Comparison of ENCODE assay signal across 8 mouse cellular contexts in genomic region chr2:170155089-170155740, GRCm38 (mm10). TPM values are rescaled to one million over a fixed set of nuclear protein-coding genes. Genes with fewer than 3 reads are reported as not detected.
DNase-seq lines count a peak whose midpoint lies in the region; ATAC-seq and TF ChIP-seq lines count a peak whose summit lies in the region.

No protein-coding gene starts in this region.

- no peaks in the 10 kb centered on the region for H3K36me3 ChIP-seq in C2C12 (ENCODE audit: control insufficient read depth, insufficient read depth)
- H3K36me3 ChIP-seq in heart, embryonic 15.5 days, result no peaks in the 10 kb centered on the region
- no peaks in the 10 kb centered on the region for H3K36me3 ChIP-seq in kidney, postnatal 0 days (ENCODE audit: insufficient read depth, low read length)
- no peaks in the 10 kb centered on the region for H3K36me3 ChIP-seq in lung, postnatal 0 days (ENCODE audit: insufficient read depth, low read length)

- DNase-seq in R1 (ENCODE audit: low read depth, low spot score), result peak; percentile 59
- peak; percentile 91 for DNase-seq in kidney, postnatal 0 days (ENCODE audit: low spot score)
- DNase-seq in lung, postnatal 0 days (ENCODE audit: low spot score), result peak; percentile 91
- peak; percentile 68 for DNase-seq in thymus, postnatal 4 days

- H3K9ac ChIP-seq in heart, embryonic 15.5 days, result peak overlapping the region; percentile 38
- H3K9ac ChIP-seq in kidney, postnatal 0 days (ENCODE audit: low read depth, low read length), result peak overlapping the region; percentile 18; the same call in 1 of the 2 replicates
- no peak overlapping the region for H3K9ac ChIP-seq in lung, postnatal 0 days (replicated peaks; ENCODE audit: low read depth)

- H3K27ac ChIP-seq in heart, embryonic 15.5 days, result peak overlapping the region; percentile 93
- H3K27ac ChIP-seq in kidney, postnatal 0 days, result peak overlapping the region; percentile 57; the same call in 1 of the 2 replicates
- peak overlapping the region; percentile 91 for H3K27ac ChIP-seq in lung, postnatal 0 days (ENCODE audit: low read length)
- peak overlapping the region; percentile 37; the same call in 1 of the 2 replicates for H3K27ac ChIP-seq in olfactory bulb, adult 2 months (ENCODE audit: insufficient read depth, low read depth, low read length)

- no peaks in the 10 kb centered on the region for H3K79me3 ChIP-seq in C2C12 (ENCODE audit: low read depth)

- H3K27me3 ChIP-seq in C2C12 (ENCODE audit: control insufficient read depth, insufficient read depth, insufficient read length), result no peaks in the 10 kb centered on the region
- H3K27me3 ChIP-seq in heart, embryonic 15.5 days, result no peaks in the 10 kb centered on the region
- no peaks in the 10 kb centered on the region for H3K27me3 ChIP-seq in kidney, postnatal 0 days (ENCODE audit: insufficient read depth, low read length)
- no peaks in the 10 kb centered on the region for H3K27me3 ChIP-seq in lung, postnatal 0 days (replicated peaks; ENCODE audit: insufficient read depth, low read length)

- ATAC-seq in erythroblast, adult 5-6 weeks (replicated peaks; ENCODE audit: low FRiP score, poor library complexity, severe bottlenecking), result peak; percentile 56
- ATAC-seq in heart, embryonic 15.5 days (replicated peaks; ENCODE audit: insufficient number of reproducible peaks, insufficient read depth, low FRiP score, low read depth), result peak; percentile 73
- ATAC-seq in kidney, postnatal 0 days (replicated peaks; ENCODE audit: low FRiP score, low read depth), result no peak
- peak; percentile 58 for ATAC-seq in lung, postnatal 0 days

- peak overlapping the region; percentile 65 for H3K4me2 ChIP-seq in heart, embryonic 15.5 days
- peak overlapping the region; percentile 80 for H3K4me2 ChIP-seq in kidney, postnatal 0 days (ENCODE audit: low read length)
- peak overlapping the region; percentile 69 for H3K4me2 ChIP-seq in lung, postnatal 0 days (replicated peaks; ENCODE audit: low read depth, low read length)

- no peak for TF ChIP-seq CTCF in C2C12 (IDR thresholded peaks at IDR 0.05; ENCODE audit: control insufficient read depth, insufficient read depth, insufficient read length)
- TF ChIP-seq CTCF in kidney, postnatal 0 days (IDR thresholded peaks at IDR 0.05; ENCODE audit: low read depth), result peak; percentile 53
- TF ChIP-seq CTCF in lung, postnatal 0 days (IDR thresholded peaks at IDR 0.05), result peak; percentile 53
- no peak for TF ChIP-seq CTCF in olfactory bulb, adult 2 months (IDR thresholded peaks at IDR 0.05; ENCODE audit: insufficient read depth, low read depth, low read length)

- no peaks in the 10 kb centered on the region for H3K9me3 ChIP-seq in heart, embryonic 15.5 days (replicated peaks)
- no peaks in the 10 kb centered on the region for H3K9me3 ChIP-seq in kidney, postnatal 0 days (replicated peaks; ENCODE audit: low read length)
- no peaks in the 10 kb centered on the region for H3K9me3 ChIP-seq in lung, postnatal 0 days (ENCODE audit: low read length)

- TF ChIP-seq EP300 in lung, postnatal 0 days (IDR thresholded peaks at IDR 0.05), result peak; percentile 33

- no peak for TF ChIP-seq POLR2A in olfactory bulb, adult 2 months (IDR thresholded peaks at IDR 0.05; ENCODE audit: insufficient read depth, low read depth, low read length)

- no peaks in the 10 kb centered on the region for H3K79me2 ChIP-seq in C2C12 (ENCODE audit: control insufficient read depth, insufficient read depth)

- no peak overlapping the region for H3ac ChIP-seq in C2C12 (ENCODE audit: control insufficient read depth, insufficient read length, low read depth)

- peaks cover 41% of the 10 kb centered on the region for H3K4me1 ChIP-seq in heart, embryonic 15.5 days (replicated peaks)
- H3K4me1 ChIP-seq in kidney, postnatal 0 days (replicated peaks; ENCODE audit: insufficient read depth, low read length), result peaks cover 4% of the 10 kb centered on the region; the same call in 1 of the 2 replicates
- peaks cover 14% of the 10 kb centered on the region; the same call in 1 of the 2 replicates for H3K4me1 ChIP-seq in lung, postnatal 0 days (ENCODE audit: insufficient read depth, low read depth, low read length)
- H3K4me1 ChIP-seq in olfactory bulb, adult 2 months (ENCODE audit: control insufficient read depth, insufficient read depth, low read length), result peaks cover 5% of the 10 kb centered on the region; the same call in 1 of the 2 replicates

- under 1% methylated on average over 18 of the region's 18 CpGs for WGBS in heart, embryonic 15.5 days
- 8% methylated on average over 18 of the region's 18 CpGs for WGBS in kidney, postnatal 0 days
- under 1% methylated on average over 18 of the region's 18 CpGs for WGBS in lung, postnatal 0 days
- 13% methylated on average over 18 of the region's 18 CpGs for WGBS in olfactory bulb, adult 2 months

- no peak overlapping the region for H3K4me3 ChIP-seq in C2C12 (ENCODE audit: insufficient read depth, poor library complexity, severe bottlenecking)
- peak overlapping the region; percentile 47 for H3K4me3 ChIP-seq in heart, embryonic 15.5 days
- H3K4me3 ChIP-seq in kidney, postnatal 0 days (replicated peaks; ENCODE audit: low read depth, low read length), result peak overlapping the region; percentile 27
- peak overlapping the region; percentile 31 for H3K4me3 ChIP-seq in lung, postnatal 0 days (ENCODE audit: low read depth, low read length)
- H3K4me3 ChIP-seq in olfactory bulb, adult 2 months (ENCODE audit: insufficient read depth, low read depth, low read length), result peak overlapping the region; percentile 22; the same call in 1 of the 2 replicates

TF ChIP-seq in C2C12, 6 proteins besides CTCF, POLR2A, EP300 and RAD21:
- TF ChIP-seq MYOD1 (IDR thresholded peaks at IDR 0.05; ENCODE audit: control insufficient read depth, insufficient read length, low read depth) (no peak), MYOG (IDR thresholded peaks at IDR 0.05; ENCODE audit: control insufficient read depth, extremely low read depth, insufficient read length) (no peak), FOSL1 (IDR thresholded peaks at IDR 0.05; ENCODE audit: insufficient read depth, low read length, poor library complexity, severe bottlenecking) (no peak), MAX (IDR thresholded peaks at IDR 0.05) (no peak), USF1 (IDR thresholded peaks at IDR 0.05; ENCODE audit: low read depth) (no peak), CEBPB (IDR thresholded peaks at IDR 0.05; ENCODE audit: low read depth) (peak; percentile 78)
TF ChIP-seq in C2C12: peak in this region for 1.

RNA-seq across cellular contexts. Expression of gene Zfp217, which starts 7.3 kb away (rescaled TPM):
- 4.2 TPM for polyA plus RNA-seq in C2C12 (2012; fragmentation: generic; extraction: Trizol)
- 75.7 and 92.6 TPM in 2 replicates for total RNA-seq in erythroblast, adult 5-6 weeks (2015; ENCODE audit: low replicate concordance)
- 169 and 180 TPM in 2 replicates for total RNA-seq in erythroblast, adult 5-6 weeks (2017; ENCODE audit: low replicate concordance)
- polyA plus RNA-seq in heart, embryonic 15.5 days (2015; fragmentation: Nextera tagmentation; extraction: Ambion mirVana), result 2.7 and 3.2 TPM in 2 replicates
- 3.7 and 4.0 TPM in 2 replicates for polyA plus RNA-seq in kidney, postnatal 0 days (2015; fragmentation: Nextera tagmentation; extraction: Ambion mirVana)
- 4.0 and 4.4 TPM in 2 replicates for polyA plus RNA-seq in lung, postnatal 0 days (2015; fragmentation: Nextera tagmentation; extraction: Ambion mirVana)
- not detected in 2 replicates for polyA plus RNA-seq in olfactory bulb, adult 2 months (2012; ENCODE audit: insufficient read depth, insufficient read length, low replicate concordance, missing spikeins)

Comparison
In these comparisons a context has a peak if more than half of its experiments do, and no peak if none do; other contexts are left out.
1. CTCF ChIP-seq: peak in kidney, postnatal 0 days (single experiment) and lung, postnatal 0 days (single experiment); none in C2C12 (single experiment) and olfactory bulb, adult 2 months (single experiment).
2. H3K27ac ChIP-seq: peak in every context shown above with its lines; median percentile 93 in heart, embryonic 15.5 days; 91 in lung, postnatal 0 days; 57 in kidney, postnatal 0 days; 37 in olfactory bulb, adult 2 months.
3. Peak in every context shown above with its lines, with median percentiles within 50 percentile points of each other: DNase-seq and H3K4me2 ChIP-seq.